Mouse (Mus musculus) layer of hippocampus, postnatal 36 days (tissue): ENCODE data around the gene Trappc3. TPM values are rescaled to one million over a fixed set of nuclear protein-coding genes. Genes with fewer than 3 reads are reported as not detected.
A peak's percentile ranks its signal among the peaks of the same experiment; 100 is the strongest.

Experiments used
- DNase-seq, 2 experiments: peaks; one replicate each; pipeline ENCODE4 v3.0.0; 2022
- total RNA-seq, 2 experiments: library from RNA; stranded (reverse); gene quantifications; 2 replicates each; pipeline ENCODE4 v1.2.3; 2021

Gene Trappc3
- total RNA-seq, 2 experiments from 2014 or later, result 77.9 to 83.3 TPM

GRCm38 (mm10) chr4:126251655-126252254, 10.4 kb upstream of the Trappc3 start:
- DNase-seq, result no peak

- DNase-seq, result no peak
These were observed 9.5 kb upstream of the Trappc3 start for GRCm38 (mm10) chr4:126252411-126253237.

GRCm38 (mm10) chr4:126253637-126254272, 8.4 kb upstream of the Trappc3 start:
- DNase-seq, result no peak

- peak; percentile 77 to 79 for DNase-seq
These were observed 7.6 kb upstream of the Trappc3 start for GRCm38 (mm10) chr4:126254315-126255112.

GRCm38 (mm10) chr4:126255113-126256001, 6.8 kb upstream of the Trappc3 start:
- peak in 1 of 2 experiments; percentile 43 for DNase-seq

GRCm38 (mm10) chr4:126256131-126256791, 5.9 kb upstream of the Trappc3 start, which contains the start of gene Map7d1:
Gene Map7d1 (minus strand): TSS chr4:126256343.
- peak; percentile 87 for DNase-seq

GRCm38 (mm10) chr4:126256967-126257881, 4.9 kb upstream of the Trappc3 start:
- DNase-seq, result no peak

GRCm38 (mm10) chr4:126259063-126259462, 3.1 kb upstream of the Trappc3 start:
- DNase-seq, result no peak

GRCm38 (mm10) chr4:126259523-126260160, 2.5 kb upstream of the Trappc3 start:
- DNase-seq, result no peak

GRCm38 (mm10) chr4:126260520-126261201, 1.5 kb upstream of the Trappc3 start:
- no peak for DNase-seq

GRCm38 (mm10) chr4:126261266-126261665, 859 bp upstream of the Trappc3 start:
- no peak for DNase-seq

- DNase-seq, result no peak
These were observed 450 bp upstream of the Trappc3 start for GRCm38 (mm10) chr4:126261675-126262074.

GRCm38 (mm10) chr4:126269292-126269691, 7.2 kb downstream of the Trappc3 start:
- DNase-seq, result no peak

GRCm38 (mm10) chr4:126273753-126274152, 11.6 kb downstream of the Trappc3 start:
- peak; percentile 45 to 50 for DNase-seq

GRCm38 (mm10) chr4:126275081-126275480, 13.0 kb downstream of the Trappc3 start:
- DNase-seq, result no peak

GRCm38 (mm10) chr4:126275681-126276131, 13.6 kb downstream of the Trappc3 start:
- DNase-seq, result no peak

GRCm38 (mm10) chr4:126277906-126278564, 15.9 kb downstream of the Trappc3 start:
- no peak for DNase-seq

- no peak for DNase-seq
These were observed 16.4 kb downstream of the Trappc3 start for GRCm38 (mm10) chr4:126278565-126278915.
